Mouse (Mus musculus): ENCODE data around the gene Cops3. TPM values are rescaled to one million over a fixed set of nuclear protein-coding genes. Genes with fewer than 3 reads are reported as not detected.

Cops3 gene
- polyA plus RNA-seq, 1 experiment from 2014 or later, result 246 TPM

GRCm38 (mm10) chr11:59778181-59778873 lies 61.3 kb downstream of the Cops3 start:
- H3K9ac ChIP-seq (ENCODE audit: low read depth, low read length), result no peak overlapping the region
- no peaks in the 10 kb centered on the region for H3K4me1 ChIP-seq (replicated peaks; ENCODE audit: control insufficient read depth, insufficient read depth, low read length)
- no peaks in the 10 kb centered on the region for H3K9me3 ChIP-seq (ENCODE audit: control insufficient read depth, low read length)
- no peak overlapping the region for H3K27ac ChIP-seq (ENCODE audit: low read depth, low read length)
- H3K27me3 ChIP-seq (ENCODE audit: control insufficient read depth, insufficient read depth, low read length), result no peaks in the 10 kb centered on the region
- DNase-seq (ENCODE audit: low spot score) (peak; percentile 78), ATAC-seq (ENCODE audit: low FRiP score) (no peak)
- 56% methylated on average over 9 of the region's 9 CpGs for WGBS
- H3K36me3 ChIP-seq (ENCODE audit: control insufficient read depth, insufficient read depth, low read length), result 0 out of 2 replicates have a peak, but pooled peaks cover 3% of the 10 kb centered on the region
- H3K4me2 ChIP-seq (replicated peaks; ENCODE audit: low read depth, low read length), result no peak overlapping the region
- H3K4me3 ChIP-seq (ENCODE audit: low read depth, low read length), result no peak overlapping the region

GRCm38 (mm10) chr11:59777259-59777658 lies 62.4 kb downstream of the Cops3 start:
- H3K36me3 ChIP-seq (ENCODE audit: control insufficient read depth, insufficient read depth, low read length), result 0 out of 2 replicates have a peak, but pooled peaks cover 4% of the 10 kb centered on the region
- H3K27ac ChIP-seq (ENCODE audit: low read depth, low read length), result no peak overlapping the region
- H3K4me1 ChIP-seq (replicated peaks; ENCODE audit: control insufficient read depth, insufficient read depth, low read length), result no peaks in the 10 kb centered on the region
- WGBS, result 90% methylated on average over 5 of the region's 5 CpGs
- no peak overlapping the region for H3K4me2 ChIP-seq (replicated peaks; ENCODE audit: low read depth, low read length)
- no peak for ATAC-seq (ENCODE audit: low FRiP score)
- H3K9ac ChIP-seq (ENCODE audit: low read depth, low read length), result no peak overlapping the region
- H3K4me3 ChIP-seq (ENCODE audit: low read depth, low read length), result no peak overlapping the region
- H3K9me3 ChIP-seq (ENCODE audit: control insufficient read depth, low read length), result no peaks in the 10 kb centered on the region
- DNase-seq (ENCODE audit: low spot score), result no peak
- H3K27me3 ChIP-seq (ENCODE audit: control insufficient read depth, insufficient read depth, low read length), result no peaks in the 10 kb centered on the region

- Histone ChIP-seq H3K4me2 (replicated peaks; ENCODE audit: low read depth, low read length) (no peak overlapping the region), H3K36me3 (ENCODE audit: control insufficient read depth, insufficient read depth, low read length) (peaks cover 13% of the 10 kb centered on the region; the same call in 1 of the 2 replicates), H3K27me3 (ENCODE audit: control insufficient read depth, insufficient read depth, low read length) (no peaks in the 10 kb centered on the region), H3K4me3 (ENCODE audit: low read depth, low read length) (no peak overlapping the region), H3K27ac (ENCODE audit: low read depth, low read length) (no peak overlapping the region), H3K4me1 (replicated peaks; ENCODE audit: control insufficient read depth, insufficient read depth, low read length) (no peaks in the 10 kb centered on the region), H3K9me3 (ENCODE audit: control insufficient read depth, low read length) (no peaks in the 10 kb centered on the region), H3K9ac (ENCODE audit: low read depth, low read length) (no peak overlapping the region)
- 89% methylated on average over 13 of the region's 13 CpGs for WGBS
- DNase-seq (ENCODE audit: low spot score) (no peak), ATAC-seq (ENCODE audit: low FRiP score) (no peak)
Observed at GRCm38 (mm10) chr11:59775435-59776148, 64.0 kb downstream of the Cops3 start.

GRCm38 (mm10) chr11:59774522-59774921 lies 65.1 kb downstream of the Cops3 start:
- whole genome bisulfite sequencing, result 93% methylated on average over 4 of the region's 4 CpGs
- Histone ChIP-seq H3K27me3 (ENCODE audit: control insufficient read depth, insufficient read depth, low read length) (no peaks in the 10 kb centered on the region), H3K4me3 (ENCODE audit: low read depth, low read length) (no peak overlapping the region), H3K27ac (ENCODE audit: low read depth, low read length) (no peak overlapping the region), H3K36me3 (ENCODE audit: control insufficient read depth, insufficient read depth, low read length) (peaks cover 20% of the 10 kb centered on the region; the same call in 1 of the 2 replicates), H3K9me3 (ENCODE audit: control insufficient read depth, low read length) (no peaks in the 10 kb centered on the region), H3K9ac (ENCODE audit: low read depth, low read length) (no peak overlapping the region), H3K4me1 (replicated peaks; ENCODE audit: control insufficient read depth, insufficient read depth, low read length) (no peaks in the 10 kb centered on the region), H3K4me2 (replicated peaks; ENCODE audit: low read depth, low read length) (no peak overlapping the region)
- no peak for DNase-seq (ENCODE audit: low spot score)
- no peak for ATAC-seq (ENCODE audit: low FRiP score)

GRCm38 (mm10) chr11:59772902-59773301 lies 66.7 kb downstream of the Cops3 start:
- no peaks in the 10 kb centered on the region for H3K9me3 ChIP-seq (ENCODE audit: control insufficient read depth, low read length)
- no peaks in the 10 kb centered on the region for H3K27me3 ChIP-seq (ENCODE audit: control insufficient read depth, insufficient read depth, low read length)
- no peak overlapping the region for H3K9ac ChIP-seq (ENCODE audit: low read depth, low read length)
- no peaks in the 10 kb centered on the region for H3K4me1 ChIP-seq (replicated peaks; ENCODE audit: control insufficient read depth, insufficient read depth, low read length)
- no peak overlapping the region for H3K4me2 ChIP-seq (replicated peaks; ENCODE audit: low read depth, low read length)
- no peak overlapping the region for H3K27ac ChIP-seq (ENCODE audit: low read depth, low read length)
- no peak for DNase-seq (ENCODE audit: low spot score)
- no peak for ATAC-seq (ENCODE audit: low FRiP score)
- WGBS, result 93% methylated on average over 4 of the region's 4 CpGs
- peaks cover 20% of the 10 kb centered on the region; the same call in 1 of the 2 replicates for H3K36me3 ChIP-seq (ENCODE audit: control insufficient read depth, insufficient read depth, low read length)
- no peak overlapping the region for H3K4me3 ChIP-seq (ENCODE audit: low read depth, low read length)

- Histone ChIP-seq H3K27ac (ENCODE audit: low read depth, low read length) (no peak overlapping the region), H3K9ac (ENCODE audit: low read depth, low read length) (no peak overlapping the region), H3K27me3 (ENCODE audit: control insufficient read depth, insufficient read depth, low read length) (no peaks in the 10 kb centered on the region), H3K9me3 (ENCODE audit: control insufficient read depth, low read length) (no peaks in the 10 kb centered on the region), H3K4me3 (ENCODE audit: low read depth, low read length) (no peak overlapping the region), H3K4me1 (replicated peaks; ENCODE audit: control insufficient read depth, insufficient read depth, low read length) (no peaks in the 10 kb centered on the region), H3K4me2 (replicated peaks; ENCODE audit: low read depth, low read length) (no peak overlapping the region), H3K36me3 (ENCODE audit: control insufficient read depth, insufficient read depth, low read length) (peaks cover 23% of the 10 kb centered on the region; the same call in 1 of the 2 replicates)
- DNase-seq (ENCODE audit: low spot score) (no peak), ATAC-seq (ENCODE audit: low FRiP score) (no peak)
- 88% methylated on average over 2 of the region's 2 CpGs for WGBS
Observed at GRCm38 (mm10) chr11:59772291-59772690, 67.3 kb downstream of the Cops3 start.

- no peaks in the 10 kb centered on the region for H3K9me3 ChIP-seq (ENCODE audit: control insufficient read depth, low read length)
- no peak overlapping the region for H3K9ac ChIP-seq (ENCODE audit: low read depth, low read length)
- ATAC-seq (ENCODE audit: low FRiP score), result no peak
- no peak overlapping the region for H3K4me2 ChIP-seq (replicated peaks; ENCODE audit: low read depth, low read length)
- 93% methylated on average over 7 of the region's 7 CpGs for whole genome bisulfite sequencing
- H3K4me1 ChIP-seq (replicated peaks; ENCODE audit: control insufficient read depth, insufficient read depth, low read length), result no peaks in the 10 kb centered on the region
- H3K4me3 ChIP-seq (ENCODE audit: low read depth, low read length), result no peak overlapping the region
- no peaks in the 10 kb centered on the region for H3K27me3 ChIP-seq (ENCODE audit: control insufficient read depth, insufficient read depth, low read length)
- peaks cover 27% of the 10 kb centered on the region; the same call in 1 of the 2 replicates for H3K36me3 ChIP-seq (ENCODE audit: control insufficient read depth, insufficient read depth, low read length)
- DNase-seq (ENCODE audit: low spot score), result no peak
- no peak overlapping the region for H3K27ac ChIP-seq (ENCODE audit: low read depth, low read length)
Observed at GRCm38 (mm10) chr11:59770753-59771152, 68.9 kb downstream of the Cops3 start.

GRCm38 (mm10) chr11:59769738-59770137 lies 69.9 kb downstream of the Cops3 start:
- Histone ChIP-seq H3K4me2 (replicated peaks; ENCODE audit: low read depth, low read length) (no peak overlapping the region), H3K36me3 (ENCODE audit: control insufficient read depth, insufficient read depth, low read length) (peaks cover 29% of the 10 kb centered on the region; the same call in 1 of the 2 replicates), H3K9ac (ENCODE audit: low read depth, low read length) (no peak overlapping the region), H3K4me3 (ENCODE audit: low read depth, low read length) (no peak overlapping the region), H3K27ac (ENCODE audit: low read depth, low read length) (no peak overlapping the region), H3K4me1 (replicated peaks; ENCODE audit: control insufficient read depth, insufficient read depth, low read length) (no peaks in the 10 kb centered on the region), H3K9me3 (ENCODE audit: control insufficient read depth, low read length) (no peaks in the 10 kb centered on the region), H3K27me3 (ENCODE audit: control insufficient read depth, insufficient read depth, low read length) (no peaks in the 10 kb centered on the region)
- ATAC-seq (ENCODE audit: low FRiP score), result no peak
- 93% methylated on average over 6 of the region's 6 CpGs for WGBS
- DNase-seq (ENCODE audit: low spot score), result no peak
